Mouse (Mus musculus) limb, embryonic 10.5 days (tissue): ENCODE measurements around the gene Rftn1. TPM values are rescaled to one million over a fixed set of nuclear protein-coding genes. Genes with fewer than 3 reads are reported as not detected.
"Not testable (repeated sequence)": the region's sequence is repeated elsewhere in the genome, so short reads cannot be mapped to it uniquely, and the experiment has no call there.

Experiments used
- DNase-seq: peaks from one replicate; pipeline ENCODE4 v3.0.0-alpha.2; 2017; ENCODE audit warnings: low spot score
- H3K27ac ChIP-seq: fragments of 300-500 bp; sonication (generic); 2 replicates; pipeline ENCODE4 v1.5.1; 2016; ENCODE audit warnings: mild to moderate bottlenecking
- H3K27me3 ChIP-seq: fragments of 300-500 bp; sonication (generic); 2 replicates; pipeline ENCODE4 v1.6.1; 2016; ENCODE audit warnings: low read depth, mild to moderate bottlenecking; ENCODE audit not compliant: poor library complexity, severe bottlenecking
- H3K36me3 ChIP-seq: fragments of 300-500 bp; sonication (generic); 2 replicates; pipeline ENCODE4 v1.6.1; 2016; ENCODE audit warnings: mild to moderate bottlenecking, moderate library complexity
- H3K4me1 ChIP-seq: fragments of 300-500 bp; sonication (generic); 2 replicates; pipeline ENCODE4 v1.6.1; 2016
- H3K4me3 ChIP-seq: fragments of 300-500 bp; sonication (generic); 2 replicates; pipeline ENCODE4 v1.5.1; 2016; ENCODE audit warnings: mild to moderate bottlenecking, moderate library complexity
- H3K9me3 ChIP-seq: fragments of 300-500 bp; sonication (generic); replicated peaks from 2 replicates; pipeline ENCODE4 v1.6.1; 2016; ENCODE audit warnings: mild to moderate bottlenecking
- WGBS: fragments of 180-500 bp; shearing (Covaris S2); methylation state at CpG from one replicate; pipeline ENCODE4 v1.1.7; 2016; 5-methylcytosine and 5-hydroxymethylcytosine counted together
- polyA plus RNA-seq: library from polyadenylated mRNA; unstranded; fragments of >200 nt; fragmentation: Nextera tagmentation; extraction: Ambion mirVana; gene quantifications from 2 replicates; pipeline ENCODE4 v1.2.1, GENCODE M21; 2016

Rftn1 gene
- polyA plus RNA-seq, 1 experiment from 2014 or later = 7.2 TPM

- H3K27me3 ChIP-seq = no peaks in the 10 kb centered on the region
- H3K27ac ChIP-seq = no peak overlapping the region
- WGBS = 81% methylated on average over 9 of the region's 9 CpGs
- no peak for DNase-seq
- H3K36me3 ChIP-seq = no peaks in the 10 kb centered on the region
- H3K4me1 ChIP-seq = peaks cover 28% of the 10 kb centered on the region
- H3K9me3 ChIP-seq = no peaks in the 10 kb centered on the region
- no peak overlapping the region for H3K4me3 ChIP-seq
Measured at GRCm38 (mm10) chr17:50127045-50127813, 63.2 kb downstream of the Rftn1 start.

DNA sequence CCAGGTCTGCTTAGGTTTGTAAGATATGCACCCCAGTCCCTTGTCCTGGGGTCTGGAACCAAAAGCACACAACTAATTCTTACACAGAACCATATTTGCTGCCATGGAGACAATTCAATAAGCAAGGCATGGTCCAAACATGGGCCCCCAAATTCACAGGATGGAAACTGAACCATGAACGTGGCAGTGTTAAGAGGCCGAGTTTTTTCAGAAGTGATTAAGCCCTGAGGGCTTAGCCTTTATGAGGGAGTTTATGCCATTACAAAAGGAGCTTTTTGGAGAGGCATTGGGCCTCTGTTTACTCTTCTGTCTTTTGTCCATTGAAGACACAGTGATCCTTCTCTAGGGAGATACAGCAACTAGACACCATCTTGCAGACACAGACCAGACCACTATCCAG is 63.9 kb downstream of the Rftn1 start:
- H3K27me3 ChIP-seq = no peaks in the 10 kb centered on the region
- H3K4me1 ChIP-seq = peaks cover 28% of the 10 kb centered on the region
- no peak overlapping the region for H3K27ac ChIP-seq
- no peaks in the 10 kb centered on the region for H3K9me3 ChIP-seq
- 58% methylated on average over 2 of the region's 2 CpGs for WGBS
- H3K36me3 ChIP-seq = no peaks in the 10 kb centered on the region
- no peak overlapping the region for H3K4me3 ChIP-seq
- DNase-seq = no peak

DNA sequence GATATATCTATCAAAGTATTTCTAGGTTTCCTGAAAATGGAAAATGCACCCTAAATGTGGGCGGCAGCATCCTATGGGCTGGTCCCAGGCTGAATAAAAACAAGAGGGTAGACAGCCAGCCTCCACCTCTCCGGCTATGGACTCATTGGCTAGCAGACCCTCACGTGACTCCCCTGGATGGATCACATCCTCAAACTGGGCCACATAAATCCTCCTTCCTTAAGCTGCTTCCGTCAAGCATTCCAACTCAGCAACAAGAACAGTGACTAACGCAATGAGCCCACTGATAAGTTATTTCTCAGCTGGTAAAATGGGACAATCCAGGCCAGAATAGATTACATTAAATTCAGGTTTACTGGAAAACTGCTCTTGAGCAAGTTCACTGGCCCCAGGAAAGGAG is 64.6 kb downstream of the Rftn1 start:
- H3K27me3 ChIP-seq = no peaks in the 10 kb centered on the region
- H3K9me3 ChIP-seq = no peaks in the 10 kb centered on the region
- no peak overlapping the region for H3K4me3 ChIP-seq
- 84% methylated on average over 5 of the region's 5 CpGs for WGBS
- no peak for DNase-seq
- H3K27ac ChIP-seq = no peak overlapping the region
- peaks cover 28% of the 10 kb centered on the region for H3K4me1 ChIP-seq
- no peaks in the 10 kb centered on the region for H3K36me3 ChIP-seq

DNA sequence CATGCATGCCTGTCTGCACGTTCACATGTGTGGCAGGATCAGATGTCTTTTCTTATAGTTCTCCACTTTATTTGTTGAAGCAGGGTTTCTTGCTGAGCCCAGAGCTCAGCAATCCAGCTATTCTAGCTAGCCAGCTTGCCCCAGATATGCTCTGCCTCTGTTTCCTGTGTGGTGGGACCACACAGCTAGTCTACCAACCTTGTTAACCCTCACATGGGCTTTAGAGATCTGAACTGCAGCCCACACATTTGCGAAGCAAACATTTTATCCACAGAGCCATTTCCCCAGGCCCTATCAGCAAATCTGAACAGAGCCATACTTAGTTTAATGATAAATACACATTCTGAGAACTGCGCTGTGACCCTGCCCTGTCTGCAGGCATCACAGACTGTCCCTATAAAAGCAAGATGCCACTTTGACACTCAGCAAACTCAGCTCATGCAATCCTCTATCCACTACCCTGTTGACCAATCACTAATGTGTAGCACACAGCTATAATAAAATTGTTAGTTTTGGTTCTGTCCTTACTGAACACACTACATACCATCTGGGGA is 65.2 kb downstream of the Rftn1 start:
- Histone ChIP-seq H3K9me3 (no peaks in the 10 kb centered on the region), H3K27ac (no peak overlapping the region; the same call in 1 of the 2 replicates), H3K27me3 (no peaks in the 10 kb centered on the region), H3K36me3 (no peaks in the 10 kb centered on the region), H3K4me3 (no peak overlapping the region), H3K4me1 (peaks cover 28% of the 10 kb centered on the region)
- 83% methylated on average over 3 of the region's 3 CpGs for WGBS
- no peak for DNase-seq

- no peak for DNase-seq
- Histone ChIP-seq H3K36me3 (no peaks in the 10 kb centered on the region), H3K27ac (no peak overlapping the region), H3K4me1 (peaks cover 27% of the 10 kb centered on the region), H3K9me3 (no peaks in the 10 kb centered on the region), H3K4me3 (no peak overlapping the region), H3K27me3 (no peaks in the 10 kb centered on the region)
- WGBS = 82% methylated on average over 4 of the region's 4 CpGs
Measured at GRCm38 (mm10) chr17:50124708-50125107, 65.8 kb downstream of the Rftn1 start.

GRCm38 (mm10) chr17:50122555-50122954 is 67.9 kb downstream of the Rftn1 start:
- Histone ChIP-seq H3K9me3 (no peaks in the 10 kb centered on the region), H3K4me3 (no peak overlapping the region), H3K36me3 (no peaks in the 10 kb centered on the region), H3K4me1 (peaks cover 17% of the 10 kb centered on the region), H3K27ac (no peak overlapping the region), H3K27me3 (no peaks in the 10 kb centered on the region)
- WGBS = 84% methylated on average over 8 of the region's 8 CpGs
- DNase-seq = no peak

GRCm38 (mm10) chr17:50120098-50120497 is 70.4 kb downstream of the Rftn1 start:
- no peak for DNase-seq
- Histone ChIP-seq H3K4me1 (peaks cover 5% of the 10 kb centered on the region), H3K4me3 (no peak overlapping the region), H3K27ac (no peak overlapping the region), H3K27me3 (no peaks in the 10 kb centered on the region), H3K9me3 (no peaks in the 10 kb centered on the region), H3K36me3 (no peaks in the 10 kb centered on the region)
- WGBS = 92% methylated on average over 4 of the region's 4 CpGs

DNA sequence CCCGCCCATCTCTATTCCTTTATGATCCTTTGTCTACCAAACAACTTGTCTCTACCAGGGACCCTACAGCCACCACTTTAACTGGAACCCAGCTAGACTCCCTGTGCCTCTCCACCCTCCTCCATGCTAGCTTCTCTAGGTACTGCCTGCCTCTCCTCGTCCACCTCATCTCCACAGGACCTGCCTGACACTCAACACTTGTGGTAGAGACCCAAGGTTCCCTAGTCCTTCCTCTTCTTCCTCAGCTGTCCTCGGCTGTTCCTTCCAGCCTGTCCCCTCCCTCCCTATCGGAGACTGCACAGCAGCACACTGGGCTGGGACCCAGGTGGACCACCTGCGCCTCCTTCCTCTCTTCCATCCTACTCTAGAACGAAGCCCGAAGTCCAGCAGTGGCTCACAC is 73.0 kb downstream of the Rftn1 start:
- Histone ChIP-seq H3K36me3 (no peaks in the 10 kb centered on the region), H3K9me3 (no peaks in the 10 kb centered on the region), H3K27me3 (no peaks in the 10 kb centered on the region), H3K4me1 (no peaks in the 10 kb centered on the region), H3K4me3 (no peak overlapping the region), H3K27ac (no peak overlapping the region)
- no peak for DNase-seq
- 91% methylated on average over 7 of the region's 7 CpGs for WGBS

- H3K4me1 ChIP-seq = no peaks in the 10 kb centered on the region
- H3K9me3 ChIP-seq = no peaks in the 10 kb centered on the region
- DNase-seq = no peak
- H3K27ac ChIP-seq = no peak overlapping the region
- no peaks in the 10 kb centered on the region for H3K36me3 ChIP-seq
- WGBS = 83% methylated on average over 3 of the region's 3 CpGs
- no peaks in the 10 kb centered on the region for H3K27me3 ChIP-seq
- no peak overlapping the region for H3K4me3 ChIP-seq
Measured at GRCm38 (mm10) chr17:50116980-50117379, 73.5 kb downstream of the Rftn1 start.

GRCm38 (mm10) chr17:50116401-50116800 is 74.1 kb downstream of the Rftn1 start:
- H3K36me3 ChIP-seq, DNase-seq, H3K4me1 ChIP-seq, H3K27me3 ChIP-seq, H3K27ac ChIP-seq, H3K9me3 ChIP-seq, H3K4me3 ChIP-seq: not testable (repeated sequence)
- 85% methylated on average over 1 of the region's 1 CpGs for WGBS

DNA sequence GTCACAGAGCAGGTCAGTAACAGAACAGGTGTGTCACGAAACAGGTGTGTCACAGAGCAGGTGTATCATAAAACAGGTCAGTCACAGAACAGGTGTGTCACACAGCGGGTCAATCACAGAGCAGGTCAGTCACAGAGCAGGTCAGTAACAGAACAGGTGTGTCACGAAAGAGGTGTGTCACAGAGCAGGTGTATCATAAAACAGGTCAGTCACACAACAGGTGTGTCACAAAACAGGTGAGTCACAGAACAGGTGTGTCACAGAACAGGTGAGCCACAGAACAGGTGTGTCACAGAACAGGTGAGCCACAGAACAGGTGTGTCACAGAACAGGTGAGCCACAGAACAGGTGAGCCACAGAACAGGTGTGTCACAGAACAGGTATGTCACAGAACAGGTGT is 74.8 kb downstream of the Rftn1 start:
- 92% methylated on average over 3 of the region's 3 CpGs for WGBS
- not testable (repeated sequence) for H3K27me3 ChIP-seq, H3K9me3 ChIP-seq

GRCm38 (mm10) chr17:50114659-50115058 is 75.8 kb downstream of the Rftn1 start:
- DNase-seq = no peak
- Histone ChIP-seq H3K4me3 (no peak overlapping the region), H3K27ac (no peak overlapping the region), H3K9me3 (no peaks in the 10 kb centered on the region), H3K36me3 (no peaks in the 10 kb centered on the region), H3K27me3 (no peaks in the 10 kb centered on the region), H3K4me1 (no peaks in the 10 kb centered on the region)
- WGBS = 87% methylated on average over 8 of the region's 8 CpGs

More for the DNA sequence above, 74.8 kb downstream of the Rftn1 start:
- DNase-seq, H3K36me3 ChIP-seq, H3K4me1 ChIP-seq, H3K27ac ChIP-seq, H3K4me3 ChIP-seq: not testable (repeated sequence)

- Histone ChIP-seq H3K27me3 (no peaks in the 10 kb centered on the region), H3K27ac (no peak overlapping the region), H3K9me3 (no peaks in the 10 kb centered on the region), H3K36me3 (no peaks in the 10 kb centered on the region), H3K4me1 (no peaks in the 10 kb centered on the region), H3K4me3 (no peak overlapping the region)
- no peak for DNase-seq
- WGBS = 84% methylated on average over 14 of the region's 14 CpGs
Measured at GRCm38 (mm10) chr17:50110650-50111415, 79.6 kb downstream of the Rftn1 start.
